Mouse (Mus musculus): Measurements from ENCODE around the gene Sh3pxd2a. TPM values are rescaled to one million over a fixed set of nuclear protein-coding genes. Genes with fewer than 3 reads are reported as not detected.

Sh3pxd2a gene
- polyA plus RNA-seq, 1 experiment from 2014 or later, result 1.8 TPM

- Histone ChIP-seq H3K9ac (ENCODE audit: low read depth, low read length) (no peak overlapping the region), H3K9me3 (ENCODE audit: control insufficient read depth, low read length) (no peaks in the 10 kb centered on the region), H3K4me2 (ENCODE audit: low read length) (no peak overlapping the region), H3K4me1 (ENCODE audit: control insufficient read depth, insufficient read depth, low read depth, low read length) (no peaks in the 10 kb centered on the region; the same call in 1 of the 2 replicates), H3K36me3 (ENCODE audit: control insufficient read depth, insufficient read depth, low read length) (no peaks in the 10 kb centered on the region), H3K27me3 (replicated peaks; ENCODE audit: control insufficient read depth, insufficient read depth, low read length) (no peaks in the 10 kb centered on the region), H3K27ac (ENCODE audit: low read depth, low read length) (no peak overlapping the region), H3K4me3 (ENCODE audit: low read length) (no peak overlapping the region)
- peak; percentile 67 for ATAC-seq
- WGBS, result 10% methylated on average over 5 of the region's 6 CpGs
These were observed 107.9 kb downstream of the Sh3pxd2a start for GRCm38 (mm10) chr19:47356188-47356857.

GRCm38 (mm10) chr19:47354456-47354855 lies 109.7 kb downstream of the Sh3pxd2a start:
- H3K27ac ChIP-seq (ENCODE audit: low read depth, low read length), result no peak overlapping the region
- H3K36me3 ChIP-seq (ENCODE audit: control insufficient read depth, insufficient read depth, low read length), result no peaks in the 10 kb centered on the region
- 16% methylated on average over 8 of the region's 8 CpGs for WGBS
- ATAC-seq, result peak; percentile 83
- no peak overlapping the region for H3K9ac ChIP-seq (ENCODE audit: low read depth, low read length)
- H3K27me3 ChIP-seq (replicated peaks; ENCODE audit: control insufficient read depth, insufficient read depth, low read length), result no peaks in the 10 kb centered on the region
- H3K9me3 ChIP-seq (ENCODE audit: control insufficient read depth, low read length), result no peaks in the 10 kb centered on the region
- H3K4me2 ChIP-seq (ENCODE audit: low read length), result no peak overlapping the region
- no peak overlapping the region for H3K4me3 ChIP-seq (ENCODE audit: low read length)
- H3K4me1 ChIP-seq (ENCODE audit: control insufficient read depth, insufficient read depth, low read depth, low read length), result no peaks in the 10 kb centered on the region; the same call in 1 of the 2 replicates

GRCm38 (mm10) chr19:47349043-47349442 lies 115.2 kb downstream of the Sh3pxd2a start:
- WGBS, result 77% methylated on average over 8 of the region's 8 CpGs
- Histone ChIP-seq H3K27ac (ENCODE audit: low read depth, low read length) (no peak overlapping the region), H3K9me3 (ENCODE audit: control insufficient read depth, low read length) (no peaks in the 10 kb centered on the region), H3K4me2 (ENCODE audit: low read length) (no peak overlapping the region), H3K9ac (ENCODE audit: low read depth, low read length) (no peak overlapping the region), H3K27me3 (replicated peaks; ENCODE audit: control insufficient read depth, insufficient read depth, low read length) (peaks cover 2% of the 10 kb centered on the region), H3K4me1 (ENCODE audit: control insufficient read depth, insufficient read depth, low read depth, low read length) (no peaks in the 10 kb centered on the region), H3K4me3 (ENCODE audit: low read length) (no peak overlapping the region), H3K36me3 (ENCODE audit: control insufficient read depth, insufficient read depth, low read length) (no peaks in the 10 kb centered on the region)
- ATAC-seq, result peak; percentile 55

- 72% methylated on average over 13 of the region's 14 CpGs for WGBS
- no peak overlapping the region for H3K9ac ChIP-seq (ENCODE audit: low read depth, low read length)
- no peak overlapping the region for H3K27ac ChIP-seq (ENCODE audit: low read depth, low read length)
- no peaks in the 10 kb centered on the region for H3K9me3 ChIP-seq (ENCODE audit: control insufficient read depth, low read length)
- peaks cover 7% of the 10 kb centered on the region for H3K27me3 ChIP-seq (replicated peaks; ENCODE audit: control insufficient read depth, insufficient read depth, low read length)
- H3K4me1 ChIP-seq (ENCODE audit: control insufficient read depth, insufficient read depth, low read depth, low read length), result peaks cover 2% of the 10 kb centered on the region; the same call in 1 of the 2 replicates
- H3K4me3 ChIP-seq (ENCODE audit: low read length), result no peak overlapping the region
- H3K4me2 ChIP-seq (ENCODE audit: low read length), result no peak overlapping the region
- H3K36me3 ChIP-seq (ENCODE audit: control insufficient read depth, insufficient read depth, low read length), result no peaks in the 10 kb centered on the region
- peak; percentile 57 for ATAC-seq
These were observed 115.7 kb downstream of the Sh3pxd2a start for GRCm38 (mm10) chr19:47348395-47349016.

GRCm38 (mm10) chr19:47347021-47347643 lies 117.1 kb downstream of the Sh3pxd2a start:
- no peaks in the 10 kb centered on the region for H3K36me3 ChIP-seq (ENCODE audit: control insufficient read depth, insufficient read depth, low read length)
- H3K9me3 ChIP-seq (ENCODE audit: control insufficient read depth, low read length), result no peaks in the 10 kb centered on the region
- no peak overlapping the region for H3K4me3 ChIP-seq (ENCODE audit: low read length)
- no peak overlapping the region for H3K27ac ChIP-seq (ENCODE audit: low read depth, low read length)
- H3K4me2 ChIP-seq (ENCODE audit: low read length), result no peak overlapping the region
- WGBS, result 56% methylated on average over 7 of the region's 7 CpGs
- no peak overlapping the region for H3K9ac ChIP-seq (ENCODE audit: low read depth, low read length)
- H3K4me1 ChIP-seq (ENCODE audit: control insufficient read depth, insufficient read depth, low read depth, low read length), result peaks cover 9% of the 10 kb centered on the region
- ATAC-seq, result no peak
- peaks cover 16% of the 10 kb centered on the region for H3K27me3 ChIP-seq (replicated peaks; ENCODE audit: control insufficient read depth, insufficient read depth, low read length)

- Histone ChIP-seq H3K36me3 (ENCODE audit: control insufficient read depth, insufficient read depth, low read length) (no peaks in the 10 kb centered on the region), H3K9me3 (ENCODE audit: control insufficient read depth, low read length) (no peaks in the 10 kb centered on the region), H3K4me3 (ENCODE audit: low read length) (no peak overlapping the region), H3K27me3 (replicated peaks; ENCODE audit: control insufficient read depth, insufficient read depth, low read length) (peaks cover 20% of the 10 kb centered on the region), H3K9ac (ENCODE audit: low read depth, low read length) (no peak overlapping the region), H3K27ac (ENCODE audit: low read depth, low read length) (no peak overlapping the region), H3K4me2 (ENCODE audit: low read length) (no peak overlapping the region), H3K4me1 (ENCODE audit: control insufficient read depth, insufficient read depth, low read depth, low read length) (peaks cover 9% of the 10 kb centered on the region)
- 49% methylated on average over 8 of the region's 8 CpGs for WGBS
- no peak for ATAC-seq
These were observed 117.6 kb downstream of the Sh3pxd2a start for GRCm38 (mm10) chr19:47346606-47347005.

- peaks cover 20% of the 10 kb centered on the region for H3K27me3 ChIP-seq (replicated peaks; ENCODE audit: control insufficient read depth, insufficient read depth, low read length)
- ATAC-seq, result no peak
- 83% methylated on average over 6 of the region's 6 CpGs for WGBS
These were observed 118.2 kb downstream of the Sh3pxd2a start for GRCm38 (mm10) chr19:47345851-47346568.

GRCm38 (mm10) chr19:47343422-47343821 lies 120.8 kb downstream of the Sh3pxd2a start:
- peaks cover 20% of the 10 kb centered on the region for H3K27me3 ChIP-seq (replicated peaks; ENCODE audit: control insufficient read depth, insufficient read depth, low read length)
- WGBS, result 3% methylated on average over 19 of the region's 39 CpGs
- ATAC-seq, result peak; percentile 26; the same call in 1 of the 2 replicates
- peaks cover 16% of the 10 kb centered on the region for H3K4me1 ChIP-seq (ENCODE audit: control insufficient read depth, insufficient read depth, low read depth, low read length)
- H3K27ac ChIP-seq (ENCODE audit: low read depth, low read length), result no peak overlapping the region
- no peaks in the 10 kb centered on the region for H3K36me3 ChIP-seq (ENCODE audit: control insufficient read depth, insufficient read depth, low read length)
- H3K9me3 ChIP-seq (ENCODE audit: control insufficient read depth, low read length), result no peaks in the 10 kb centered on the region
- H3K4me3 ChIP-seq (ENCODE audit: low read length), result peak overlapping the region; percentile 43
- peak overlapping the region; percentile 50 for H3K9ac ChIP-seq (ENCODE audit: low read depth, low read length)
- H3K4me2 ChIP-seq (ENCODE audit: low read length), result peak overlapping the region; percentile 76

More at GRCm38 (mm10) chr19:47345851-47346568, 118.2 kb downstream of the Sh3pxd2a start:
- no peaks in the 10 kb centered on the region for H3K36me3 ChIP-seq (ENCODE audit: control insufficient read depth, insufficient read depth, low read length)
- H3K27ac ChIP-seq (ENCODE audit: low read depth, low read length), result no peak overlapping the region
- H3K9ac ChIP-seq (ENCODE audit: low read depth, low read length), result no peak overlapping the region
- H3K9me3 ChIP-seq (ENCODE audit: control insufficient read depth, low read length), result no peaks in the 10 kb centered on the region
- H3K4me1 ChIP-seq (ENCODE audit: control insufficient read depth, insufficient read depth, low read depth, low read length), result peaks cover 9% of the 10 kb centered on the region
- H3K4me2 ChIP-seq (ENCODE audit: low read length), result no peak overlapping the region
- H3K4me3 ChIP-seq (ENCODE audit: low read length), result no peak overlapping the region

- no peaks in the 10 kb centered on the region for H3K9me3 ChIP-seq (ENCODE audit: control insufficient read depth, low read length)
- peaks cover 20% of the 10 kb centered on the region for H3K27me3 ChIP-seq (replicated peaks; ENCODE audit: control insufficient read depth, insufficient read depth, low read length)
- peak overlapping the region; percentile 49 for H3K9ac ChIP-seq (ENCODE audit: low read depth, low read length)
- WGBS, result 1% methylated on average over 17 of the region's 17 CpGs
- peak overlapping the region; percentile 36 for H3K4me3 ChIP-seq (ENCODE audit: low read length)
- peaks cover 32% of the 10 kb centered on the region for H3K4me1 ChIP-seq (ENCODE audit: control insufficient read depth, insufficient read depth, low read depth, low read length)
- H3K4me2 ChIP-seq (ENCODE audit: low read length), result peak overlapping the region; percentile 68
- H3K27ac ChIP-seq (ENCODE audit: low read depth, low read length), result no peak overlapping the region
- H3K36me3 ChIP-seq (ENCODE audit: control insufficient read depth, insufficient read depth, low read length), result no peaks in the 10 kb centered on the region
- no peak for ATAC-seq
These were observed 125.0 kb downstream of the Sh3pxd2a start for GRCm38 (mm10) chr19:47339165-47339564.

Measured in hindbrain, embryonic 16.5 days (tissue).